Mouse (Mus musculus) lung, postnatal 0 days (tissue): ENCODE measurements around the gene Tfr2.

ENCODE experiments used
- CTCF ChIP-seq: IDR thresholded peaks from 2 replicates; pipeline ENCODE4 v1.5.1; 2016; ENCODE audit warnings: antibody characterized with exemption, mild to moderate bottlenecking
- EP300 ChIP-seq: IDR thresholded peaks from 2 replicates; pipeline ENCODE4 v1.6.1; 2016; ENCODE audit warnings: antibody characterized with exemption, mild to moderate bottlenecking, control low read depth

GRCm38 (mm10) chr5:137531414-137532130, 38.1 kb upstream of the Tfr2 start:
- TF ChIP-seq EP300 (0 out of 2 replicates have a peak, but pooled peaks have one; percentile 6), CTCF (0 out of 2 replicates have a peak, but pooled peaks have one; percentile 1)
